Mouse (Mus musculus) T-helper 17 cell (primary cell): ENCODE measurements around the gene Bco1.

Source experiments
- in situ Hi-C, 2 experiments: fragments of 300-600 bp; cut with MboI, MseI; formaldehyde crosslinking; loops; 1 replicate in 1 of 2; 2 replicates in 1 of 2; pipeline ENCODE4 v1.15.1; 2025; ENCODE audit warnings: high pct_unique_total_duplicates in 2 of 2

Gene Bco1

DNA sequence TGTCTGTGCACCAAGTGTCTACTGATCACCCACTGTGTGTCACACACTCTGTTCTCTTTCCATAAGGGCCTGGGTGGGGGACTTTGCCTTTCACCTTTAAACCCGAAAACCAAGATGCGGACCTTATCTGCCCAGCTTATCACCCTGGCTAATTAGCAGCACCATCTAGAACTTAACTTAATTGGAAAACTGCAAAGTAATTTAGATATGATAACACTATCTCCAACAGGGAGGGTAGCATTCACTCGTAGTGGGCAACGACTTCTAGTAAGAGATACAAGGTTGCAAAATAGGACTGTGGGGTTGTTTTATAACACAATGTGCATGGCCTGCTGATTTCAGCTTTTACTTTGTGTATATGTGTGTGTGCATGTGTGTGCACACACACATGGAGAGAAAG lies 5.9 kb upstream of the Bco1 start:
- in situ Hi-C loops: no loop called here

DNA sequence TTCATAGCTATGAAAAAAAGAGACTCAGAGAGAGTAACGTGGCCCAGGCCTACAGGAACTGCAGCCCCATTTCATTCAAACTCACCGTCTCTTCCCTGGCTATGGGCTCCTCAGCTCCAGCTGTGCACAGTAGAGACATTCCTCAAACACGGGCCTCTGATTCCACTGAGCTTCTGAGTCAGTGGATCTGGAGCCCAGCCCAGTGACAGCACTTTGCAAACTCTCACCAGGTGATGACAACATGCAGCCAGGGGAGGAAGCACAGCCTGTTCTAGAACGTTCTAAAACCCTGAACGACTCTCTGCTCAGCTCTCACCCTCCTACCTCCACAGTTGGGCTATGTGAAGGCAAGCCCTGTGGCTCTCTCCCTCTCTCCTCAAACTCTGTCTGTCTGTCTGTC lies 1.6 kb upstream of the Bco1 start:
- in situ Hi-C loops: no loop called here

- in situ Hi-C loops: no loop called here
Observed at GRCm38 (mm10) chr8:117097051-117097563, 1.5 kb downstream of the Bco1 start.

GRCm38 (mm10) chr8:117097564-117098191 lies 2.0 kb downstream of the Bco1 start:
- in situ Hi-C loops: no loop called here

DNA sequence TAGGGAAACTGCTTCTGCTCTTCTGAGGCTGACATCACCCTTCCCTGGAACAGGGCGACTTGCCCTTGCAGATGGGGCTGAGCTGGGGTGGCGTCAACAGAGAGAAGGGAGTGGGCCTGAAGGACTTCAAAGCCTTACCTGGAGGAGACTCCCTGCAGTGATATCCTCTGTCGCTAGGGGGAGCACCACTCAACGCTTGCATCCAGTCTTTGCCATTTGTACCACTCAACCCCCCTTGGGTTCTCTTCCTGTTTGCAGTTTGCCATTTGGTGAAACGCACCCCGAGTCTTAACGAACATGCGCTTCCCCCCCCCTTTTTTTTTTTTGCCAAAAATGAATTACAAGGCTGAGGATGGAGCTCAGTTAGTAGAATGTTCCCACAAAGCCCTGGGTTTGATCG lies 11.9 kb downstream of the Bco1 start:
- in situ Hi-C loops: loop anchor here in 1 of 2 experiments (5.0 kb wide), 1 partner anchor 375 kb away; no protein-coding TSS in a partner anchor

- in situ Hi-C loops: loop anchor here in 1 of 2 experiments (5.0 kb wide), 1 partner anchor 373 kb away; no protein-coding TSS in a partner anchor
Observed at GRCm38 (mm10) chr8:117109018-117109711, 13.5 kb downstream of the Bco1 start.

DNA sequence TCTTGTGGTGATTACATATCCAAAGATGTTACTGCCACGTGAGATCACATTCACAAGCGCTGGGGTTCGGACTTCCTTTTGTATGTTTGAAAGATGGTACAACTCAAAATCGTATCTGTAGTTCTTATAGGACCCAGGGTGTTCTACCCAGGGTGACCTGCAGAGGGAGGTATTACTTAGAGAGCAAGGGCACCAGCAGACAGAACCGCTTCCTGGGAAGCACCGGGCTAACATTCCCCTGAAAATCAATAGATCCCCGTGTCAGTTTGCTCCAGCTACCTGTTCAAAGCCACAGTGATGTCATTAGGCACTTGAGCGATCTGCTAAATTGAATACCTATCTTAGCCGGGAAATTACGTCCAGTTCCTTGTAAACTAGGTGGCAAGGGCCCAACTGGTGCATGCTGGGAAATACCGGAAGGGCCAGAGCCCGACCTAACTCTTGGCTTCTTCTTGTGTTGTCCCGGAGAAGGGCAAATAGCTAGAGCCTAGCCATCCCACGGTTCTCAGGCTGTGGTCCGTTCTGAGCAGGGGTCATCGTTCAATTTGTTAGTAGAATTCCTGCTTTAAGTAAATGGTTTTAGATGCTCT lies 14.2 kb downstream of the Bco1 start:
- in situ Hi-C loops: loop anchor here in 1 of 2 experiments (5.0 kb wide), 1 partner anchor 372 kb away; no protein-coding TSS in a partner anchor

- in situ Hi-C loops: no loop called here
Observed at GRCm38 (mm10) chr8:117111641-117112040, 16.0 kb downstream of the Bco1 start.

DNA sequence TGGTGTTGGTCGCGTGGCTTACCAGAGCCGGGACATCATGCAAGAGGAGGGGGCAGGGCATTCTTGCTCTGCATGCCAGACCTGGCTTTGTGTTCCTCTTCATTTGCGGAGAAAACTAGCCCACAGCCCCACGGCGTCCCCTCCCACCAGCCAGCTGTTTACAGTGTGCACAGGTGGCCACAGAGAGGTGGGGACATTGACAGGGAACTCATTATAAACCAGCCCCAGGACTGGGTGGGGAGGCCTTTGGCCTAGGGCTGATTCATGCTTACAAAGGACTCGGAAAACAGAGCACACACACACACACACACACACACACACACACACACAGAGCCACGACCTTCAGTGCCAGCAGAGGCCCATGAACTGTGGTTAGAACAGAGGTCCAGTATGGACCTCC lies 16.6 kb downstream of the Bco1 start:
- in situ Hi-C loops: no loop called here

GRCm38 (mm10) chr8:117115094-117115493 lies 19.4 kb downstream of the Bco1 start:
- in situ Hi-C loops: no loop called here

GRCm38 (mm10) chr8:117115676-117116446 lies 20.2 kb downstream of the Bco1 start:
- in situ Hi-C loops: no loop called here

DNA sequence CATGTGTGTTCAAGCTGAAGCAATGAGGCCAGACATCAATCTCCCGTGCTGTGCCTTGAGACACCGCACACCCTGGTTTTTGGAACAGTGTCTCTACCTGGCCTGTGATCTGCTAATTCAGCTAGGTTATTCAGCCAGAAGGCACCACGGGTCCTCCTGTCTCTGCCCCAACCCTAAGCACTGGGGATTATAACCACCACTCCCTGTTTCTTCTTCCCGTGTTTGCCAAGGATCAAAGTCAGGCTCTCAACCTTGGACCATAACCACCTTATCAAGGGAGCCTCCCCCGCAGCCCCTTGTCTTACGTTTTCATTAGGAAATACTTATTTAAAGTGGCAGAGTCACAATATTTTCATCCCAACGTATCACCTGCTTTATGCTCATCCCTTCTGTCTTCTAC lies 20.9 kb downstream of the Bco1 start:
- in situ Hi-C loops: no loop called here

DNA sequence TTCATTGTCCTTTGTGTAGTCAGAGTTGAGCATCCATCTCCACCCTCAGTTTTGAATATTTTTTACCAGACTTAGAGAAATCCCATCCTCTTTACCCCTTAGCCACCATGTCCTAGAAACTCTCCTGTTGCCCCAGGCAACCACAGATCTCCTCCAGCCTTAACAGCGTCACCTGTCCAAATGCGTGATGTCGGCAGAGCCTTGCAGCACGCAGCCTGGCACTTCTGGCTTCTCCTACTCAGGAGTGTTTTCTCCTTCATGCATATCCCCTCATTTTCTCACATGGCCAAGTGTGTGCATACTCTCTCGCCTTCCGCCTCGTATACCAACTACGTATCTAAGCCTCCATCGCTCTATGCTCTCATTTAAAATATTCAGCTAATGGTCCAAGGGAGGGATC lies 22.8 kb downstream of the Bco1 start:
- in situ Hi-C loops: no loop called here

DNA sequence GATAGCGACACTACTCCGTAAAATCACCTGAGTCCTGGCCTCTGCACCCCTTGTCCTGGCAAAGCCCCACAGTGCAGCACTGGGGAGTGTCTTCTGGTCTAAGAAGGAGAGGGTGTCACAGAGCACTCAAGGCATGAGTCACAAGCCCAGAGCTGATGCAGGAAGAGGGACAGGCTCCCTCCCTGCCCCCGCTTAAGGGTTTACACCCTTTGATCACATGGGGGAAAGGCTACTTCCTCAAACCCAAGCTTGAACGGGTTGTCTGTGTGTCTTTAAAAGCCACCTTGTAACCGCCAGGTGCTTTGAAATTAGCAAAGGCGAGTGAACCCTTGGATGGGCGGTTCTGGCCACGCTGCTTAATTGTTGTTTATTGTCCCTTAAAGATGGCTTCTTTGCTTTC lies 25.6 kb downstream of the Bco1 start:
- in situ Hi-C loops: no loop called here

DNA sequence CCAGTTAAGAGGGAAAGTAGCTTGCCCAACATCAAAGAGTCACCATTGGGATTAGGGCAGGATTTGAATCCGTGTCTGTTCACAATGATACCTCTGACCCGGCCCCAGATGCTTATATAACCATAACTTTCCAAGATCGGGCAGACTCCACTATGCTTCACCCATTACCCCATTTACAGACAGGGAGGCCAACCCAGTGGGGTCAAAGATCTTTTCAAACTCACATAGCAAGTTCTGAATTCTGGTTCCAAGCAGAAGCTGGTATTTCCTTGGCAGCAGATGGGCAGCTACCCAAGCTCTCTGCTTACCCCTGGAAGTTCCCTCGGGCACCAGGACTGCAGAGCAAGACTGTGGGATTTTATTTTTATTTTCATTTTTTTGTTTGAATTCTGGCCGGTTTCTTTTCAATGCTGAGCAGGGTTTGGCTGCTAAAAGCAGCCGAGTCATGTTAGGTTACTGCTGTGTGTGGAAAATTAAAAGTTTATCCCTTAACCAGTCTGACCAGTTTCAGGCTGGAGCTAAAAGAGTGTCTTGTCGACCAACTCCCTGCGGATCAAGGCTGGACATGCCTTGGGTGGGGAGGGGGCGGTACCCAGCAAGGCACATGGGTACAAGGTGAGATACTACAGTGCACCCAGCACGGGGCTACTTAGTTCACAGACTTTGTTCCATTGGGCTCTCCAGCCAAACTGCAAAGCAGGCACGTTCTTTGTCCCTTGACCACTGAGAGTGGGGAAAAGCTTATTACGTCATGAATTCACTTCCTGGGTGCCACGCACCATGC lies 28.4 kb downstream of the Bco1 start:
- in situ Hi-C loops: no loop called here

DNA sequence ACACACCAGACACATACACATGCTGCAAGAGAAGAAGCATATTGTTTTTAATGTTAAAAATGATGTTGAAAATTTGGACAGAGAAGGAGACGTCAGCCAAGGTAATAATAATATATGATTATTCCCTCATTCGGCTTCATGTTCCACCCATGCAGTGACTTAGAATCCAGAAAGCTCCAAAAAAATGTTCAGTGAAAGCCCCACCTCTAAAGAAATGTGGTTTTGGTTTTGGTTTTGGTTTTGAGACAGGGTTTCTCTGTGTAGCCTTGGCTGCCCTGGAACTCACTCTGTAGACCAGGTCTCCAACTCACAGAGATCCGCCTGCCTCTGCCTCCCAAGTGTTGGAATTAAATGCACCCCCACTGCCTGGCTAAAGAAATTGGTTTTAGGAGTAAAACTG lies 30.2 kb downstream of the Bco1 start:
- in situ Hi-C loops: no loop called here

DNA sequence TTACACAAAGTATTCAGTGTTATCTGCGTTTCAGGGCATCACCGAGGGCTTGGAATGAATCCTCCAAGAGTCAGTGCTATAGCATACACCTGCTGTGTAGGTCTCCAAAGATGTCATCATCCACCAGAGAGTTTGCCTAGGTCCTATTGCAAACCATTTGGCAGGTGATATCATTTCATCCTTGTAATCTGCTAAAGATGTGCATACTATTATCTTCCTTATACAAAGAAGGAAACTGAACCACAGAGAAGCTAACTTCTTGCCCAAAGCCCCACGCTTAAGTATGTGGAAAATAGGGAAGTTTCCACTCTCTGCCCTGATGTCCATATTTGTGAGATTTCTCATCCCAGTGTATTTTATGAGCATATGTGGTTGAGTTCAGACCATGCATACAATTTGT lies 30.8 kb downstream of the Bco1 start:
- in situ Hi-C loops: no loop called here

DNA sequence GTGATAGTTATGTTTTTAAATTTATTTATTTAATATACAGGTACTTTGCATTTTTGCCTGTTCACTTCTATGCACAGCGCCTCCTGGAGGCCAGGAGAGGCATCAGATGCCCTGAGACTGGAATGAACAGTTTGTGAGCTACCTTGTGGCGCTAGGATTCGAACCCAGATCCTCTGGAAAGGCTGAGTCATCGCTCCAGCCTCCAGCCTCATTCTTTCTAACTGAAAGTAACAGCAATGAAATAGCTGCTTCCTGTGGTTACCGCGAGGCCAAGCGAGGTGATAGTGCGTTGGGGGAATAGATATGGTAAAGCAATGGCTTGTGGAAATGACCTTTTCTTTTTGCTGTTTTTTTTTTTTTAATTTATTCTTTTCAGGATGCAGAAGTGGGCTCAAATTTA lies 31.4 kb downstream of the Bco1 start:
- in situ Hi-C loops: no loop called here

GRCm38 (mm10) chr8:117133702-117134101 lies 38.0 kb downstream of the Bco1 start:
- in situ Hi-C loops: no loop called here

GRCm38 (mm10) chr8:117136351-117136750 lies 40.7 kb downstream of the Bco1 start:
- in situ Hi-C loops: no loop called here

DNA sequence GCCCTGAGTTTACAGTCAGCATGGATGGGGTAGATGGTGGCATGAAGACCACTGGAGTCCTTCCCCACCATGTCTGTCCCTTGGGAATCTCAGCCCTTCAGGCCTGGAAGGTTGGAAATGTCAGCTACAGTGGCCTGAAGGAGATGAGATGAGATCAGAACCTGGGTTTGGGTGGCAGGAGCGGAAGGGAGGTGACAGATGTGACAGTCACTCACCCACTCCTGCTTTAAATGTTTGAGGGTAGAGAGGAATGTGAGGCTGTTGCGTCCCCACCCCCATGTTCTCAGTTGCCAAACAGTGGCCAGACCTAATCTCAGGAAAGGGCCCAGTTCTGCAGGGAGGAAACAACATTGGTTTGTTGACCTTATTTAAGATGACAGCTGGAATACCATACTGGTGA lies 41.1 kb downstream of the Bco1 start:
- in situ Hi-C loops: no loop called here
